Mouse (Mus musculus): ENCODE results near the gene Cenpm.

- TF ChIP-seq CTCF (IDR thresholded peaks at IDR 0.05; ENCODE audit: control insufficient read depth, insufficient read depth, insufficient read length): no peak
- TF ChIP-seq USF1 (IDR thresholded peaks at IDR 0.05; ENCODE audit: low read depth): no peak
- no peak for TF ChIP-seq MYOG (IDR thresholded peaks at IDR 0.05; ENCODE audit: control insufficient read depth, extremely low read depth, insufficient read length)
- no peak for TF ChIP-seq MYOD1 (IDR thresholded peaks at IDR 0.05; ENCODE audit: control insufficient read depth, insufficient read length, low read depth)
These were observed 42.5 kb downstream of the Cenpm start for GRCm38 (mm10) chr15:82202086-82202485.
